Mouse (Mus musculus) liver, postnatal 0 days (tissue): Measurements from ENCODE around the gene Tcf23. TPM values are rescaled to one million over a fixed set of nuclear protein-coding genes. Genes with fewer than 3 reads are reported as not detected.
A peak's percentile ranks its signal among the peaks of the same experiment; 100 is the strongest.

Experiments
- ATAC-seq: fragments of 200-750 bp; cut with Nextera tagmentation; 2 replicates; pipeline ENCODE4 v1.8.0; 2017; ENCODE audit warnings: mild to moderate bottlenecking, moderate library complexity
- DNase-seq: peaks from one replicate; pipeline ENCODE4 v3.0.0-alpha.2; 2016
- H3K27ac ChIP-seq: fragments of 300-500 bp; sonication (generic); 2 replicates; pipeline ENCODE4 v1.5.1; 2014; ENCODE audit warnings: antibody characterized with exemption, moderate library complexity, mild to moderate bottlenecking, low read depth
- H3K27me3 ChIP-seq: fragments of 300-500 bp; sonication (generic); 2 replicates; pipeline ENCODE4 v1.6.1; 2014; ENCODE audit warnings: low read length, control low read depth, mixed read lengths; ENCODE audit not compliant: insufficient read depth
- H3K36me3 ChIP-seq: fragments of 300-500 bp; sonication (generic); replicated peaks from 2 replicates; pipeline ENCODE4 v1.6.1; 2014; ENCODE audit warnings: mild to moderate bottlenecking, control low read depth, low read length, moderate library complexity, mixed read lengths; ENCODE audit not compliant: insufficient read depth
- H3K4me1 ChIP-seq: fragments of 300-500 bp; sonication (generic); 2 replicates; pipeline ENCODE4 v1.6.1; 2014; ENCODE audit warnings: antibody characterized with exemption, mild to moderate bottlenecking, control low read depth; ENCODE audit not compliant: insufficient read depth
- H3K4me2 ChIP-seq: fragments of 300-500 bp; sonication (generic); 2 replicates; pipeline ENCODE4 v1.6.1; 2014; ENCODE audit warnings: low read depth, mild to moderate bottlenecking, low read length, moderate library complexity, mixed read lengths
- H3K4me3 ChIP-seq: fragments of 300-500 bp; sonication (generic); 2 replicates; pipeline ENCODE4 v1.5.1; 2014; ENCODE audit warnings: low read depth, low read length
- H3K9ac ChIP-seq: fragments of 300-500 bp; sonication (generic); replicated peaks from 2 replicates; pipeline ENCODE4 v1.6.1; 2014; ENCODE audit warnings: mild to moderate bottlenecking, moderate library complexity
- H3K9me3 ChIP-seq: fragments of 300-500 bp; sonication (generic); 2 replicates; pipeline ENCODE4 v1.6.1; 2016; ENCODE audit warnings: mild to moderate bottlenecking, control low read depth, low read length, mixed read lengths
- CTCF ChIP-seq: sonication (generic); IDR thresholded peaks from 2 replicates; pipeline ENCODE4 v1.5.1; 2016; ENCODE audit warnings: antibody characterized with exemption, low read depth
- EP300 ChIP-seq: IDR thresholded peaks from 2 replicates; pipeline ENCODE4 v1.6.1; 2016; ENCODE audit warnings: antibody characterized with exemption, low read depth, mild to moderate bottlenecking
- WGBS: fragments of 180-500 bp; shearing (Covaris S2); extraction: QIAGEN DNeasy Blood & Tissue Kit; methylation state at CpG from one replicate; pipeline ENCODE4 v1.1.7; 2014; ENCODE audit not compliant: insufficient replicate concordance; 5-methylcytosine and 5-hydroxymethylcytosine counted together
- polyA plus RNA-seq: library from polyadenylated mRNA; unstranded; fragments of >200 nt; fragmentation: Nextera tagmentation; extraction: Ambion mirVana; gene quantifications from 2 replicates; pipeline ENCODE4 v1.2.1, GENCODE M21; 2015

Gene Tcf23
- polyA plus RNA-seq, 1 experiment from 2014 or later, result 0.05 TPM

DNA sequence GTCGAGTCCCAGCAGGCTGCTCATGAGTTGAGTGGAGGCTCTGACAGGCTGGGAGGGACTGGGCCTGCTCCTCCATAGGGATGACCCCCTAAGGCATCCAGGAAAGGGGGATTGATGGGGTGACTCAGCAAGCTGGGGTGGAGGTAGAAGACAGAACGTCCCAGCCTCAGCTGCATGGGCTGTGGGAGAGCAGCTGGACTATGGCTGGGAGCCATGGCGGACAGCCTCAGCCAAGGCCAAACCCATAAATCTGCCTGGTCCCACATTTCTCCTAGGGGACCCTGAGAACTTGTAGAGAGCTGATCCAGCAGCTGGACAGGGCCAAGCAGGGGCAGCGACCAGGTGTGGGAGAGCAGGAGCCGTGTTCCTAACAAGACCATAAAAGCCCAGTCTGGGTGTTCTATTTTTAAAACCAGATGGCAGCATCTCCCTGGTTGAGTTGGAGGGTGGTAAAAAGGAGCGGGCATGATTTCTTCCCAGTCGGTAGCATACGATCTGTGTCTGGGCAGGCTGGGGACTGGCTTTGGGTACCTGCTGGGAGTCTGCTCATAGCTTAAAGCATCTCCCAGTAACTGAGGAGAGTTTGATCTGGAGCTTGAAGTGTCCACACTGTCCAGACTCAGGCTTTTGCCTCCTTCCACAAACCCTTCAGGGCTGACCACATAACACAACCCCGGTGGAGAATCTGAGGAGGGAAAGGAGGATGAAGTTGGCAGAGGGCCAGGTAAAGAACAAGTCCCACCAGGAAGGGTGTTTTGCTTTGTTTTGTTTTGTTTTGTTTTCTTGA, 6.6 kb downstream of the Tcf23 start:
- WGBS, result 73% methylated on average over 9 of the region's 9 CpGs
- no peak overlapping the region for H3K9ac ChIP-seq
- H3K4me1 ChIP-seq, result no peaks in the 10 kb centered on the region
- no peak overlapping the region for H3K4me3 ChIP-seq
- H3K27me3 ChIP-seq, result no peaks in the 10 kb centered on the region
- TF ChIP-seq EP300 (no peak), CTCF (no peak)
- no peak overlapping the region for H3K27ac ChIP-seq
- ATAC-seq (no peak), DNase-seq (no peak)
- H3K36me3 ChIP-seq, result no peaks in the 10 kb centered on the region
- H3K4me2 ChIP-seq, result no peak overlapping the region
- H3K9me3 ChIP-seq, result no peaks in the 10 kb centered on the region

DNA sequence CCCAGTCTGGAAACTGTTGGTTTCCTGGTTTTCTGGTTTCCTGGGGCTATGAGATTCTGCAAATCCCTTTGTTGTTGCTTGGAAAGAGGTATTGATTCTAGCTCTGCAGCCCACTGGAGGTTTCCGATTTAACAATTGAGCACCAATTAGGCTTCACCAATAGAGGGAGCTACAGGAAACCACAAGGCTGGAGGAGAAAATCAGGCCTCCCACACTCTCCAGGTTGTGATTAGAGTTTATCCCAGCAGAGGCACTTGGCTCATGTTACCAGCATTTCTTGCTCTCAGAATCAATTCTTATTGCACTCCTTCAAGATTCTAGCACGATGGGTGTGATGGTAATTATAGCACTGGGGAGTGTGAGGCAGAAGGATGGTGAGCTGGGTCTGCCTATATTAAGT, 13.9 kb downstream of the Tcf23 start:
- no peak overlapping the region for H3K4me2 ChIP-seq
- H3K36me3 ChIP-seq, result no peaks in the 10 kb centered on the region
- no peaks in the 10 kb centered on the region for H3K9me3 ChIP-seq
- H3K9ac ChIP-seq, result no peak overlapping the region
- no peak for DNase-seq
- 28% methylated on average over 2 of the region's 2 CpGs for WGBS
- H3K4me1 ChIP-seq, result no peaks in the 10 kb centered on the region
- TF ChIP-seq CTCF (peak; percentile 66), EP300 (no peak)
- no peak overlapping the region for H3K4me3 ChIP-seq
- no peaks in the 10 kb centered on the region for H3K27me3 ChIP-seq
- no peak overlapping the region for H3K27ac ChIP-seq
- ATAC-seq, result no peak

DNA sequence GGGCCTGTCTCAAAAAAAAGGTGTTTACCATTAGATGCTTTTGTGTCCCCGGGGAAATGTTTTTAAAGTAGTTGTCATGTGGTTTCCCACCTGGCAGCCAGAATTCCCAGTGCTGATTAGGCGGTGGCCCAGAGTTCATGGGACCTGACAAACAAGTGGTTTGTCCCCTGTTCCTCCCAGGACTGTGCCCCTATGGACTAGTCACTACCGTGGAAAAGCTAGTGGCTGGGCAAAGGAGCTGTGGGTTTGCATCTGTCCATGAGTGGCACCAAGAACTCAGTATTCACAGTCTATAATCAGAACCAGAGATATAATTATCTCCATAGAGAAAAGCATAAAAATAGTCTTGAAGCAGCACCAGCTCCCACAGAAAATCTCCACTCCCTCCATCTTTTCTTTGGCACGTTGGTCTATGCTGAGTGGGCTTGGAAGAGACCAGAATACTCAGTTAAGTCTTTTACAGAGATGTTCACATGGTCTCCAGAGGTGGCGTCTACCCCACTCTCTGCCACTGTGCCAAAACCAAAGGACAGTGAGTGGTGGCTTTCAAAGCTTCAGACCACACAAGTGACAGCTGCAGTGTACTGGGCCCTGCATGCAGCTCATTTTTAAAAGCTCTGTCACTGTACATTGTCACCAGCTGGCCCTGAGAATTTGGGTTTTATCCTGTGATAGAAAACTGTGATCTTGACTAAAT, 24.7 kb downstream of the Tcf23 start:
- WGBS, result 69% methylated on average over 5 of the region's 5 CpGs
- no peak overlapping the region for H3K27ac ChIP-seq
- H3K4me1 ChIP-seq, result 0 out of 2 replicates have a peak, but pooled peaks cover 3% of the 10 kb centered on the region
- no peak for ATAC-seq
- H3K36me3 ChIP-seq, result no peaks in the 10 kb centered on the region
- no peak for DNase-seq
- H3K27me3 ChIP-seq, result no peaks in the 10 kb centered on the region
- no peak overlapping the region for H3K4me2 ChIP-seq
- no peak overlapping the region for H3K4me3 ChIP-seq
- H3K9me3 ChIP-seq, result no peaks in the 10 kb centered on the region
- no peak for TF ChIP-seq EP300
- no peak for TF ChIP-seq CTCF
- H3K9ac ChIP-seq, result no peak overlapping the region

DNA sequence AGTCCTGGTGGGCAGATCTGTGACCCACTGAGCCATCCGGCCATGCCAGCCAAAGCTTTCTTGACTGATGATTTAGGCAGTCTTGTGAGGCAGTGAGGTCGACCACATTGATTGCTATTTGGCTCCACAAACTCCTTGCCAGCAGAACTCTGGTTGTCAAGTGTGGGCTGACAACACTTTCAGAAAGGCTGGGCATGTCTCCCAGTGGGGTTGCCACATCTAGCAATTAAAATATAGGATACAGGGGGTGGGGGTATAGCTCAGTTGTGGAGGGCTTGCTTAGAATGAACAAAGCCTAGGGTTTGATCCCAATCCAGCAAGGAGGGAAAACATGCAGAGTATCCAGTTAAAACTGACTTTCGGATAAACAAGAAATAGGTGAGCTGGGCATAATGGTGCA, 25.6 kb downstream of the Tcf23 start:
- DNase-seq (no peak), ATAC-seq (no peak)
- H3K9ac ChIP-seq, result no peak overlapping the region
- 59% methylated on average over 3 of the region's 3 CpGs for WGBS
- TF ChIP-seq CTCF (no peak), EP300 (no peak)
- no peaks in the 10 kb centered on the region for H3K36me3 ChIP-seq
- H3K4me1 ChIP-seq, result 0 out of 2 replicates have a peak, but pooled peaks cover 3% of the 10 kb centered on the region
- no peak overlapping the region for H3K27ac ChIP-seq
- no peak overlapping the region for H3K4me2 ChIP-seq
- no peaks in the 10 kb centered on the region for H3K27me3 ChIP-seq
- H3K4me3 ChIP-seq, result no peak overlapping the region
- H3K9me3 ChIP-seq, result no peaks in the 10 kb centered on the region

DNA sequence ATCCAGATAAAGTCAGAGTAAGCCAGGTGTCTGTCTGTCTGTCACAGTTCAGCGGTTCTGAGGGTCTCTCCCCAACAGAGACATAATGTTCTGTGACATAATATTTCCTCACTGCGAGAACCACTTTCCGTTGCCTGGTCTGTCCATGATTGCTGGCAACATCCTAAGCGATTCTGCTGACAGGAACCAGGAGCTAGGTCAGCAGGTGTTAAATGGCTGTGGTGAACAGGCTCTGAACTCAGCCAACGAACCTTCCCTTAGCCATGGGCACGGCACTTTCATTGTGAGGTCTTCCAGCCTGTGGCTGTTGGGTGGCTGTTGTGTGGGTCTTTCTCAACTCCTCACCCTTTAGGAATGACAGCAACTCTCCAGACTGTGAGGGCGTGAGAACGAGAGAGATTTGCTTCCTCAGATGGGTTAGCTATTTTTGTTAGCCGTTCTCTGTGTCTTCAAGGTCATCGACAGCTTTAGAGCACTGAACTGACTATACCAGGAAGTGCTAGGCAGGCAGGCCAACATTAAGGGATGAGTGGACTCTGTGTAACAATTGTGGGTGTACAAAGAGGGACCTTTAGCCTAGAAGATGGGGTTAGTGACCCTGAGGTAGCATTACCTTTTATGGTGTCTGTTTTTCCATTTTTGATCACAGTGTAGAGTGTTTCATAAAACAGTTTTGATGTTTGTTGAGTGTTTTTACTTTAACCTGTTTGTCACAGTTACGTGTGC, 26.6 kb downstream of the Tcf23 start:
- H3K4me1 ChIP-seq, result 0 out of 2 replicates have a peak, but pooled peaks cover 3% of the 10 kb centered on the region
- H3K36me3 ChIP-seq, result no peaks in the 10 kb centered on the region
- H3K4me2 ChIP-seq, result no peak overlapping the region
- peak; percentile 92 for ATAC-seq
- H3K27ac ChIP-seq, result peak overlapping the region; percentile 63; the same call in 1 of the 2 replicates
- 61% methylated on average over 11 of the region's 11 CpGs for WGBS
- H3K27me3 ChIP-seq, result no peaks in the 10 kb centered on the region
- no peak for DNase-seq
- TF ChIP-seq CTCF (no peak), EP300 (peak; percentile 38; the same call in 1 of the 2 replicates)
- H3K4me3 ChIP-seq, result no peak overlapping the region
- no peaks in the 10 kb centered on the region for H3K9me3 ChIP-seq
- no peak overlapping the region for H3K9ac ChIP-seq

DNA sequence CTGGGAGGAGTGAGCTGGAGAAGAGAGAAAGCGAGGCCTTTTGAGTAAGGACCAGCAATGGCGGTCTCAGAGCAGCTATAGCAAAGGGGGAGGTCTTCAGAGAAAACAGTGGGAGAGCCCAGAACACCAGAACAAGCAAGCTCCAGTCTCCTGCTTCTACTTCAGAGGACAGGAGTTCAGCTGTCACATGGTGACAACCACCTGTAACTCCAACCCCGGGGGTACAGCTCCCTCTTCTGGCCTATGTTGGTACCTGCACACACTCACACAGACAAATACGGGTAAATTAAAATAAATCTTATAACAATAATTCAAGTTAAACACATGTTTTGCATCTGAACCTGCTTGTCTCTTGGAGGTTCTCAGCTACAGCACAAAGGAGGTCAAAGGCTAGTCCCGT, 29.8 kb downstream of the Tcf23 start:
- 0 out of 2 replicates have a peak, but pooled peaks have one; percentile 42 for ATAC-seq
- Histone ChIP-seq H3K36me3 (no peaks in the 10 kb centered on the region), H3K27ac (no peak overlapping the region), H3K4me1 (0 out of 2 replicates have a peak, but pooled peaks cover 3% of the 10 kb centered on the region), H3K4me2 (no peak overlapping the region), H3K27me3 (no peaks in the 10 kb centered on the region), H3K9ac (no peak overlapping the region), H3K9me3 (no peaks in the 10 kb centered on the region), H3K4me3 (no peak overlapping the region)
- TF ChIP-seq CTCF (peak; percentile 88), EP300 (no peak)
- DNase-seq, result peak; percentile 77
- 26% methylated on average over 5 of the region's 5 CpGs for WGBS
